Mouse (Mus musculus): ENCODE measurements around the gene Usp35. TPM values are rescaled to one million over a fixed set of nuclear protein-coding genes. Genes with fewer than 3 reads are reported as not detected.

Usp35 gene
- total and polyA plus RNA-seq, 2 experiments from 2014 or later, result 0.30 to 5.6 TPM

DNA sequence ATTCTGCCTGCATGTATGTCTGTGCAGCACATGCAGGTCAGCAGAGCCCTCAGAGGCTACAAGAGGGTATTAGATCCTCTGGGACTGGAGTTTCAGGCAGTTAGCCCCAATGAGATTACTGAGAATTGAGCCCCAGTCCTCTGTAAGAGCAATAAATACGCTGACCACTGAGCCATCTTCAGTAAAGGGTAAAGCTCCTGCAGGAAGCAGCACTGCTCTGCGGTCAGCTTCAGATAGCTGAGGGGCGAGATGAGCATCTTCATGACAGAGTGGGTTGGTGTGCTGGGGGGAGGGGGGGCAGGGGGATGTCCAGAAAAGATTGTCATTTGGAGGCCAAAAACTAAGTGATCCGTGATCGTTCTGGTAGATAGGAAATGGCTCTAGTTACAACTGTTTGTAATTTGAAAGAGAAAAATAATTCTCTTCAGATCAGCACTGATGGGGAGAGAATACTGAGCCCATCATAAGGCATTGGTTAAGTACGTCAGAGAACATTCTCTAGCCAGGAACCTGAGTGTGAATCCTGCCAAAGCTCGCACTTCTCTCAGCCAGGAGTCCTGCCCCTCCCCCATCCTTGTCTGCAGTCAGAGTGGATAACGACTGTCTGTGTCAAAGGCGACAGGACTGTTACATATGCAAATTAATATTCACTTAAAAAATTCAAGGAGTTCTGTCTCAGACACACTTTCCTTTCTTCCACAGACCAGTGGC lies 14.4 kb upstream of the Usp35 start:
- peaks cover 4% of the 10 kb centered on the region; the same call in 1 of the 2 replicates for H3K4me1 ChIP-seq (ENCODE audit: control insufficient read depth, insufficient read depth)
- no peaks in the 10 kb centered on the region for H3K9me3 ChIP-seq (replicated peaks; ENCODE audit: control insufficient read depth, low read length)
- no peaks in the 10 kb centered on the region for H3K27me3 ChIP-seq (ENCODE audit: control insufficient read depth, insufficient read depth, low read length)
- no peak overlapping the region for H3K4me2 ChIP-seq (ENCODE audit: low read depth, low read length)
- WGBS, result 70% methylated on average over 9 of the region's 9 CpGs
- no peak overlapping the region for H3K4me3 ChIP-seq (ENCODE audit: low read depth, low read length)
- H3K27ac ChIP-seq (ENCODE audit: low read depth), result no peak overlapping the region
- peaks cover 8% of the 10 kb centered on the region; the same call in 1 of the 2 replicates for H3K36me3 ChIP-seq (replicated peaks; ENCODE audit: control insufficient read depth, insufficient read depth, low read length)
- no peak overlapping the region for H3K9ac ChIP-seq (replicated peaks; ENCODE audit: low read depth, low read length)
- ATAC-seq (ENCODE audit: insufficient read depth, low read depth) (no peak), DNase-seq (ENCODE audit: low spot score) (no peak)
- no peak for TF ChIP-seq CTCF (IDR thresholded peaks at IDR 0.05; ENCODE audit: low read depth)
- no peak for TF ChIP-seq EP300 (IDR thresholded peaks at IDR 0.05; ENCODE audit: low read depth)

GRCm38 (mm10) chr7:97345229-97345871 lies 13.5 kb upstream of the Usp35 start:
- H3K9me3 ChIP-seq (replicated peaks; ENCODE audit: control insufficient read depth, low read length), result no peaks in the 10 kb centered on the region
- H3K4me2 ChIP-seq (ENCODE audit: low read depth, low read length), result no peak overlapping the region
- no peak overlapping the region for H3K4me3 ChIP-seq (ENCODE audit: low read depth, low read length)
- no peak overlapping the region for H3K9ac ChIP-seq (replicated peaks; ENCODE audit: low read depth, low read length)
- no peaks in the 10 kb centered on the region for H3K27me3 ChIP-seq (ENCODE audit: control insufficient read depth, insufficient read depth, low read length)
- ATAC-seq (ENCODE audit: insufficient read depth, low read depth), result no peak
- peaks cover 8% of the 10 kb centered on the region; the same call in 1 of the 2 replicates for H3K36me3 ChIP-seq (replicated peaks; ENCODE audit: control insufficient read depth, insufficient read depth, low read length)
- H3K4me1 ChIP-seq (ENCODE audit: control insufficient read depth, insufficient read depth), result peaks cover 4% of the 10 kb centered on the region; the same call in 1 of the 2 replicates
- 57% methylated on average over 10 of the region's 10 CpGs for WGBS
- TF ChIP-seq EP300 (IDR thresholded peaks at IDR 0.05; ENCODE audit: low read depth), result no peak
- no peak overlapping the region for H3K27ac ChIP-seq (ENCODE audit: low read depth)
- DNase-seq (ENCODE audit: low spot score), result no peak

DNA sequence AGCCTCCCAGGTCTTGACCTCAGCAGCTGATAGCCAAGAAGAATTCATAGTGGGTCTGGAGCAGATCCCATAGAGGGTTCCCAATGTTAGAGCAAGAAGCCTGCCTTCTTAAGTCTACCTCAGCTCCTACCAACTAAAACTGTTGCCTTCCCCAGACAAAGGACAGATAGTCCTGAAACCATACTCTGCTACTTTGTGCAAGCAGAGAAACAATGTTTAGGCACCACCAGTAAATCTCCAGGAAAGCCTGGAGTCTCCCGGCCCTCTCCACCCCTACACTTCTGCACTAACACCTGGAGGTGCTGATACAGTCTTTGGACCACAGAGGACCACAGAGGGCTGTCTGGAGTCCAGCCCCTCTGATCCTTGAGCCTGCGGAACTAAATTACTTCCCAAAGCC lies 12.8 kb upstream of the Usp35 start:
- no peak for ATAC-seq (ENCODE audit: insufficient read depth, low read depth)
- no peaks in the 10 kb centered on the region for H3K27me3 ChIP-seq (ENCODE audit: control insufficient read depth, insufficient read depth, low read length)
- TF ChIP-seq CTCF (IDR thresholded peaks at IDR 0.05; ENCODE audit: low read depth) (no peak), EP300 (IDR thresholded peaks at IDR 0.05; ENCODE audit: low read depth) (no peak)
- no peak for DNase-seq (ENCODE audit: low spot score)
- H3K9ac ChIP-seq (replicated peaks; ENCODE audit: low read depth, low read length), result no peak overlapping the region
- H3K9me3 ChIP-seq (replicated peaks; ENCODE audit: control insufficient read depth, low read length), result no peaks in the 10 kb centered on the region
- no peak overlapping the region for H3K27ac ChIP-seq (ENCODE audit: low read depth)
- peaks cover 4% of the 10 kb centered on the region; the same call in 1 of the 2 replicates for H3K4me1 ChIP-seq (ENCODE audit: control insufficient read depth, insufficient read depth)
- no peak overlapping the region for H3K4me2 ChIP-seq (ENCODE audit: low read depth, low read length)
- no peak overlapping the region for H3K4me3 ChIP-seq (ENCODE audit: low read depth, low read length)
- peaks cover 8% of the 10 kb centered on the region; the same call in 1 of the 2 replicates for H3K36me3 ChIP-seq (replicated peaks; ENCODE audit: control insufficient read depth, insufficient read depth, low read length)
- 82% methylated on average over 2 of the region's 2 CpGs for WGBS

DNA sequence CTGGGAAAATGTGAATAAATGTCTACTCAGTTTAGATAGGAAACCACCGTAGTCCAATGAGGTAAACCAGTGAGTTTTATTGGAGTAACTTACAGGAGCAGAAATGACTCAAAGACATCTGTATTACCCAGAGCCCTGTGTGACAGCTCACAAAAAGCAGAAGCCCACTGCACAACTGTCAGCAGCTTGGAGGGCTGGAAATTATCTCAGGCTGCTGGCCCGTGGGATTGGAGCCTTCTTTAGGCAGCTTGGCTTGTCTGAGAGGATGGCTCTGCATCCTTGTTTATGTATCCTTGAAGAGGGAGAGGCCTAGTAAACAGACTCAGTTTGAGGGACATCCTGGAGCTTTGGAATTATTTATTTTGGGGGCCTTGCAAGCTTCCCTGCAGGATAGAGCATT lies 11.1 kb upstream of the Usp35 start:
- Histone ChIP-seq H3K4me1 (ENCODE audit: control insufficient read depth, insufficient read depth) (peaks cover 4% of the 10 kb centered on the region; the same call in 1 of the 2 replicates), H3K27me3 (ENCODE audit: control insufficient read depth, insufficient read depth, low read length) (no peaks in the 10 kb centered on the region), H3K9ac (replicated peaks; ENCODE audit: low read depth, low read length) (no peak overlapping the region), H3K4me2 (ENCODE audit: low read depth, low read length) (no peak overlapping the region), H3K27ac (ENCODE audit: low read depth) (no peak overlapping the region), H3K4me3 (ENCODE audit: low read depth, low read length) (no peak overlapping the region), H3K36me3 (replicated peaks; ENCODE audit: control insufficient read depth, insufficient read depth, low read length) (peaks cover 3% of the 10 kb centered on the region; the same call in 1 of the 2 replicates), H3K9me3 (replicated peaks; ENCODE audit: control insufficient read depth, low read length) (no peaks in the 10 kb centered on the region)
- TF ChIP-seq EP300 (IDR thresholded peaks at IDR 0.05; ENCODE audit: low read depth) (no peak), CTCF (IDR thresholded peaks at IDR 0.05; ENCODE audit: low read depth) (no peak)
- ATAC-seq (ENCODE audit: insufficient read depth, low read depth), result no peak
- WGBS, result 28% methylated on average over 2 of the region's 2 CpGs
- no peak for DNase-seq (ENCODE audit: low spot score)

DNA sequence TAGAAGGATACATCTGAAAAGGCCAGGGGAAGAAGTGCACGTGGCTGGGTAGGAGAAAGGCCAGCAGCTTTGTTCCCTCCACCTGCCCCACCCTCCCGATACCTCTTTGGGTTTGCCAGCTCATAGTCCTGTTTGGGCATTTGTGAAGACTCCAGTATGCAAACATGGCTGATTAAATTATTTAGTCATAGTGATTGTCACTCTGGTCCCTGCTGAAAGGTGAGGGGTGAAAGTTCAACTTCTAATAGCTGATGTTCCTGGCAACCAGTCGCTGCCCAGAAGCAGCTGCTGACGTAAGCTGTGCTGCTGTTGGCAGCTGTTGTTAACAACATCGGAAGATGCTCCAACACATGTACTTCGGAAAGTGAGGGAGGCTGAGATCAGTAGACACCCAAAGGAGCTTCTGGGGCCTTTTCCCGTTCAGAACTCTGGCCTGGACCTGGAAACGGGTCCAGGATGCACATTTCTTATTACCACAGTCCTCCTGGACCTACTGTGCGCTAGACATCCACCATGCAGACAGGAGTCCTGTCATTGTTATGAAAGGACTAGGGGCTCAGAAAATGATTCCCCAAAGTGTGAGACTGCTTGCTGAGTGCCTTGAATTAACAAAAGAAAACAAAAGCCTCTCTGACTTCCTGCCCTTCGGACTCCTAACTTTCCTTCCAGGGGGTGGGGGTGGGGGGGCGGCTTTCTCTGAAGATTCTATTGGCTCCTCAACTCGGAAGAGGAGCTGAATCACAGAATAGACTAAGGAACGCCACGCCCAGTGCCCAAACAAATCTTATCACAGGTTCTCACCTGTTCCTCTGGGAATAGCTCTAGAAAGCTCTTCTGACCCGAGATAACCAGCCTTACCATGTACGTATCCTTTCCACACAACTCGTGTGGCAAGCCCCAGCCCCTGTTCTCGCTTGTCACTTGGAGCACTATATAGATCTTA lies 9.4 kb upstream of the Usp35 start:
- H3K4me2 ChIP-seq (ENCODE audit: low read depth, low read length), result no peak overlapping the region
- H3K4me3 ChIP-seq (ENCODE audit: low read depth, low read length), result no peak overlapping the region
- H3K27me3 ChIP-seq (ENCODE audit: control insufficient read depth, insufficient read depth, low read length), result no peaks in the 10 kb centered on the region
- ATAC-seq (ENCODE audit: insufficient read depth, low read depth) (no peak), DNase-seq (ENCODE audit: low spot score) (no peak)
- H3K4me1 ChIP-seq (ENCODE audit: control insufficient read depth, insufficient read depth), result peaks cover 4% of the 10 kb centered on the region; the same call in 1 of the 2 replicates
- no peak overlapping the region for H3K27ac ChIP-seq (ENCODE audit: low read depth)
- H3K9me3 ChIP-seq (replicated peaks; ENCODE audit: control insufficient read depth, low read length), result no peaks in the 10 kb centered on the region
- no peak overlapping the region for H3K9ac ChIP-seq (replicated peaks; ENCODE audit: low read depth, low read length)
- 44% methylated on average over 18 of the region's 18 CpGs for WGBS
- TF ChIP-seq EP300 (IDR thresholded peaks at IDR 0.05; ENCODE audit: low read depth) (no peak), CTCF (IDR thresholded peaks at IDR 0.05; ENCODE audit: low read depth) (no peak)
- H3K36me3 ChIP-seq (replicated peaks; ENCODE audit: control insufficient read depth, insufficient read depth, low read length), result no peaks in the 10 kb centered on the region

Measured in heart, postnatal 0 days (tissue).